Mouse (Mus musculus): ENCODE data around the gene Pip4k2c. TPM values are rescaled to one million over a fixed set of nuclear protein-coding genes. Genes with fewer than 3 reads are reported as not detected.

Gene Pip4k2c
- polyA plus RNA-seq, 1 experiment from 2014 or later, result 18.4 TPM

DNA sequence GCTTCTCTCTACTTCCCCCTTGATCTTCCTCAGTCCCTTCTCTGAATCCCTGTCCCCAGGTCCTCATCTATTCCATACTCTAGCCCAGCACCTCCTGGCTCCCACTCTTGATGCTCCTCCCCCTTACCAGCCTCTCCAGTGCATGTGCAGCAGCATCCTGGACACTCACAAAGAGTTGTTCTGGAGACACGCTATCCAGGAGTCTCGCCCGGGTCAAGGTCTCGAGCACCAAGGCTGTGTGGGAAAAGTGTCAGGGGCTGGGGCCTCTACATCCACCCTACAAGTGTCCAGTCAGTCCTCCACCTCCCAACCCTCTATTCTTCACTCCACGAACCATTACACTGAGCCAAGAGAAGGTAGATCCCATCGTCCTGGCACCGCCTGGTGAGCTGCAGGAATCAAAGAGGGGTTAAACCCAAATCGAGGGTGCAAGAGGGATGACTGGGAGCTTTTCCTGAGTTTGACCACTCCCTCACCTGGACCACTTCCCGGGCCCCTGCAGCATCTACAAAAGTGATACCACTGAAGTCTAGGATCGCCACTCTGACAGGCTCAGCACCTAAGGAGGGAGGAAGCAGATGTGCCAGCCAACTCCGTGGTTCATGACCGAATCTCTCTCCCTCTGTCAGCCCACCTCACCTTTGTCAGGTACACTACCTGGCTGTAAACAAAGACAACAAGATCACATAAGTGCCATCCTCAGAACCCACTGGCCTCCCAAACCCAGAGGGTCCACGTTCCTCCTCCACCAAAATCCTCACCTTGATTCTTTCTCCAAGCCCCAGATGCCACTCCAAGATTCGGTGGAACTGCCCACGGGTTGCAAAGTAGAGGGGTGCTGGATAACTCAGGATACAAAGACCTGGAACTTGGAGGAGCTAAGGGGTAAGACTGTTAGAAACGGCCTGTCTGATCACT lies 38.0 kb downstream of the Pip4k2c start:
- no peak overlapping the region for H3K4me3 ChIP-seq (ENCODE audit: low read depth, low read length)
- no peaks in the 10 kb centered on the region for H3K9me3 ChIP-seq (replicated peaks; ENCODE audit: control insufficient read depth, low read length, poor library complexity, severe bottlenecking)
- H3K4me2 ChIP-seq (ENCODE audit: low read length), result no peak overlapping the region
- no peak for ATAC-seq
- H3K27me3 ChIP-seq (ENCODE audit: control insufficient read depth, insufficient read depth, low read depth, low read length), result peaks cover 37% of the 10 kb centered on the region
- no peak overlapping the region for H3K27ac ChIP-seq (ENCODE audit: low read length)
- H3K4me1 ChIP-seq (ENCODE audit: control insufficient read depth, insufficient read depth, low read length), result peaks cover 15% of the 10 kb centered on the region
- no peak overlapping the region for H3K9ac ChIP-seq (ENCODE audit: low read depth, low read length)
- H3K36me3 ChIP-seq (ENCODE audit: control insufficient read depth, insufficient read depth, low read length), result peaks cover 10% of the 10 kb centered on the region; the same call in 1 of the 2 replicates
- WGBS, result 87% methylated on average over 16 of the region's 16 CpGs

DNA sequence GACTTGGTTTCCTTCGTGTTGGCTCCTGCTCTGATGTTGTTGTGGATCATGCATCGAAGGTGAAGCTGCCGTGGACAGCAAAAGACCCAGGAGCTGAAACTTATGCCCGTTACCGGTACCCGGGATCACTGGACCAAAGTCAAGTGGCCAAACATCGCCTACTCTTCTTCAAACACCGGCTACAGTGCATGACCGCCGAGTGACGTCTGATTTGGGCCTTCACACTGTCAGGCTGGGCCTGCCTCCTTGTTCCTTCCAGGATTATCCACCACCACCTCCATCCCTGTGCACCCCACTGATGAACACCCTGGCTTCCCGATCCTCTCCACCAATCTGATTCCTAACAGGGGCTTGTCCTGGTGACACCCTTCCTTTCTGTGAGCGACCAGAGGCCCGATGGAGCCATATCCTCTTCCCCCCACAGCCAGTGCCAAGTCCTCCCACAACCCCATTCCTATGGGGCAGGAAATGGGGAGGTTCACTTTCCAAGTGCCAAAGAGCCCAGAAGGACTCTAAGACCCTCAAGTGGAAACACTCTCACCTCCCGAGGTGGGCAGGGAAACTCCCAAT lies 39.7 kb downstream of the Pip4k2c start:
- Histone ChIP-seq H3K4me2 (ENCODE audit: low read length) (no peak overlapping the region), H3K4me3 (ENCODE audit: low read depth, low read length) (no peak overlapping the region), H3K27me3 (ENCODE audit: control insufficient read depth, insufficient read depth, low read depth, low read length) (peaks cover 25% of the 10 kb centered on the region), H3K9me3 (replicated peaks; ENCODE audit: control insufficient read depth, low read length, poor library complexity, severe bottlenecking) (no peaks in the 10 kb centered on the region), H3K4me1 (ENCODE audit: control insufficient read depth, insufficient read depth, low read length) (peaks cover 21% of the 10 kb centered on the region), H3K27ac (ENCODE audit: low read length) (no peak overlapping the region), H3K36me3 (ENCODE audit: control insufficient read depth, insufficient read depth, low read length) (peaks cover 10% of the 10 kb centered on the region; the same call in 1 of the 2 replicates), H3K9ac (ENCODE audit: low read depth, low read length) (no peak overlapping the region)
- no peak for ATAC-seq
- WGBS, result 88% methylated on average over 15 of the region's 15 CpGs

DNA sequence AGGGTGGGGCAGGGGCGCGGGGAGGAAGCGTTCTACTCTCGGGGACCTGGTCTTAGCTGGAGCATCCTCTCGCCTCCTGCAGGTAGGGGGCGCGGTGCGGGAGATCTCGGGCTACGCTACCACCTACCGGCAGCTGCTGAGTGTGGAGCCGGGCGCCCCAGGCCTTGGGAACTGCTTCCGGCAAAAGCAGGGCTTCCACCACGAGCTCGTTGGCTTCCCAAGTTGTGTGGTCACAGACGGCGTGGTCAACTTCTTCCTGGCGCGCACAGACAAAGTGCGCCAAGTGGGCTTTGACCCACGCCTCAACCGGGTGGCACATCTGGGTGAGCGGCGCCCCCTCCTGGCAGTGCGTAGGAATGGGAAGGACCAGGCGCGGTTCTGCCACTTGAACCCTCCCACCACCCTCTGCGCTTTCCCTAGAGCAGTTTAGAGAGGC lies 40.5 kb downstream of the Pip4k2c start:
- Histone ChIP-seq H3K4me3 (ENCODE audit: low read depth, low read length) (peak overlapping the region; percentile 9), H3K9ac (ENCODE audit: low read depth, low read length) (no peak overlapping the region), H3K4me1 (ENCODE audit: control insufficient read depth, insufficient read depth, low read length) (peaks cover 21% of the 10 kb centered on the region), H3K4me2 (ENCODE audit: low read length) (peak overlapping the region; percentile 39), H3K27ac (ENCODE audit: low read length) (no peak overlapping the region), H3K9me3 (replicated peaks; ENCODE audit: control insufficient read depth, low read length, poor library complexity, severe bottlenecking) (no peaks in the 10 kb centered on the region), H3K27me3 (ENCODE audit: control insufficient read depth, insufficient read depth, low read depth, low read length) (peaks cover 17% of the 10 kb centered on the region), H3K36me3 (ENCODE audit: control insufficient read depth, insufficient read depth, low read length) (peaks cover 10% of the 10 kb centered on the region; the same call in 1 of the 2 replicates)
- ATAC-seq, result 0 out of 2 replicates have a peak, but pooled peaks have one; percentile 19
- 2% methylated on average over 29 of the region's 29 CpGs for WGBS

DNA sequence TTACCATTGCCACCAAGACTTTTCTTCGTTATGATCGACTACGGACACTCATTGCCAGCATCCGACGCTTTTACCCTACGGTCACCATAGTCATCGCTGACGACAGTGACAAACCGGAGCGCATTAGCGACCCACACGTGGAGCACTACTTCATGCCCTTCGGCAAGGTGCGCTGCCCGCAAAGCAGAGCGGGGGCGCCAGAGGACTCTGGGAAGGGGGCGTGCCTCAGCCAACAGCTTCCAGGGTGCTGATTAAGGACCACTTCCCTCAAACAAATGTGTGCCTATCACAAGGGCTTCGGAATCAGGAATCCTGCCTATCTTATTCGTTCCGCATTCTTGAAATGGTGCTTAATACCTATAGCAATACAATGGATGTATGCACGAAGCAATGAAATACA lies 41.4 kb downstream of the Pip4k2c start:
- Histone ChIP-seq H3K4me3 (ENCODE audit: low read depth, low read length) (no peak overlapping the region), H3K4me2 (ENCODE audit: low read length) (peak overlapping the region; percentile 39), H3K9me3 (replicated peaks; ENCODE audit: control insufficient read depth, low read length, poor library complexity, severe bottlenecking) (no peaks in the 10 kb centered on the region), H3K27me3 (ENCODE audit: control insufficient read depth, insufficient read depth, low read depth, low read length) (peaks cover 13% of the 10 kb centered on the region), H3K27ac (ENCODE audit: low read length) (no peak overlapping the region), H3K9ac (ENCODE audit: low read depth, low read length) (no peak overlapping the region), H3K4me1 (ENCODE audit: control insufficient read depth, insufficient read depth, low read length) (peaks cover 21% of the 10 kb centered on the region), H3K36me3 (ENCODE audit: control insufficient read depth, insufficient read depth, low read length) (peaks cover 10% of the 10 kb centered on the region; the same call in 1 of the 2 replicates)
- 7% methylated on average over 22 of the region's 22 CpGs for WGBS
- no peak for ATAC-seq

DNA sequence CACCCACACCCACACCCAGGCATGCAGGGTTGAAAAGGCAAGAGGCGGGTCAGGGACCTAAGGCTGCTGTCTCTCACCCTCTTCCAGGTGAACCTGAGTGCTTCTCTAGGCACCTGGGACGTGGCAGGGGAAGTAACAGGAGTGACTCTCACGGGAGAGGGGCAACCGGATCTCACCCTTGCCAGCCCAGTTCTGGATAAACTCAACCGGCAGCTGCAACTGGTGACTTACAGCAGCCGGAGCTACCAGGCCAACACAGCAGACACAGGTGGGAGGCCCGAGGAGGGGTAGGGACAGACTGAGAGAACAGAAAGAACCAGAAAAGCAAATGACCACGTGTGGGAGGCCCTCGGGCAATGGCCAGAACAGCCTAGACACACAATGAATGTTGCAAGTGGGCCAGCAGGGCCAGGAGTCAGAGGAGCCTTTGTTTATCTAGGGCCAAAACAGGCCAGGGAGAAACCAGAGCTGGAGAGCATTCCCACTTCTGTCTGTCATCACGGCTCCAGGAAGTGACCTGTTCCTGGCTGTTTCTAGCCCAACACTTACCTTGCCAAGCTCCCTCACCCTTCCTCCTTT lies 43.7 kb downstream of the Pip4k2c start:
- Histone ChIP-seq H3K9ac (ENCODE audit: low read depth, low read length) (no peak overlapping the region), H3K27ac (ENCODE audit: low read length) (no peak overlapping the region), H3K36me3 (ENCODE audit: control insufficient read depth, insufficient read depth, low read length) (peaks cover 10% of the 10 kb centered on the region; the same call in 1 of the 2 replicates), H3K4me1 (ENCODE audit: control insufficient read depth, insufficient read depth, low read length) (peaks cover 21% of the 10 kb centered on the region), H3K9me3 (replicated peaks; ENCODE audit: control insufficient read depth, low read length, poor library complexity, severe bottlenecking) (no peaks in the 10 kb centered on the region), H3K4me3 (ENCODE audit: low read depth, low read length) (no peak overlapping the region), H3K4me2 (ENCODE audit: low read length) (peak overlapping the region; percentile 3; the same call in 1 of the 2 replicates), H3K27me3 (ENCODE audit: control insufficient read depth, insufficient read depth, low read depth, low read length) (peaks cover 13% of the 10 kb centered on the region)
- WGBS, result 58% methylated on average over 10 of the region's 10 CpGs
- no peak for ATAC-seq

DNA sequence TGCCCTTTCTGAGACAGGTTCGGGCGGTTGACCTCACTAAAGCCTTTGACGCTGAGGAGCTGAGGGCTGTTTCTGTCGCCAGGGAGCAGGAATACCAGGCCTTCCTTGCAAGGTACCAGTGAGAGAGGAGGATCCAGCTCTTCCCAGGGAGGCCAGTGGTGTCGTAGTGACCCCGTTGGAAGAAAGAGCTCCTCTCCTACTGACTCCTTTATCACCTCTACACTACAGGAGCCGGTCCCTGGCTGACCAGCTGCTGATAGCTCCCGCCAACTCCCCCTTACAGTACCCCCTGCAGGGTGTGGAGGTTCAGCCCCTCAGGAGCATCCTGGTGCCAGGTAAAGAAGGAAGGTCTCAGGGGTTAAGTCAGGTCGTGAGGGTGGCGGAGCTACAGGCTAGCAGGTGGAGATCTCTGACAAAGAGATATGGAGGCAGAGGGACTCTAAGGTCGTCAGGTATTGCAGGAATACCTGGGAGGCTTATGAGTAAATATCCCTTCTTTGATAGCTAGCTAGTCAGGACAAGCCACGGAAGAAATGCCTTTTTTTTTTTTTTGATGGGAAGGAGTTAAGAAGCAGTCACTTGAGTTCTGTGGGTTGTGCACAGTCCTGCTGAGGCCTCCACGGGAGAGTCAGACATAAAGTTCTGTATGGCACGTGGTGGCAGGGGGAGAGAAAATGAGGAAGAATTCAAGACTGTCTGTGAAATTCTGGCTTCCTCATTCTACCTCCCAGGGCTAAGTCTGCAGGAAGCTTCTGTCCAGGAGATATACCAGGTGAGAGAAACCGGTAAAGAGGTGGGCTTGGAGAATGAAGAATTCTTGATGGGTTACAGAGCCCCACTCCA lies 44.4 kb downstream of the Pip4k2c start:
- H3K27me3 ChIP-seq (ENCODE audit: control insufficient read depth, insufficient read depth, low read depth, low read length), result peaks cover 11% of the 10 kb centered on the region
- peaks cover 21% of the 10 kb centered on the region for H3K4me1 ChIP-seq (ENCODE audit: control insufficient read depth, insufficient read depth, low read length)
- WGBS, result 22% methylated on average over 15 of the region's 15 CpGs

DNA sequence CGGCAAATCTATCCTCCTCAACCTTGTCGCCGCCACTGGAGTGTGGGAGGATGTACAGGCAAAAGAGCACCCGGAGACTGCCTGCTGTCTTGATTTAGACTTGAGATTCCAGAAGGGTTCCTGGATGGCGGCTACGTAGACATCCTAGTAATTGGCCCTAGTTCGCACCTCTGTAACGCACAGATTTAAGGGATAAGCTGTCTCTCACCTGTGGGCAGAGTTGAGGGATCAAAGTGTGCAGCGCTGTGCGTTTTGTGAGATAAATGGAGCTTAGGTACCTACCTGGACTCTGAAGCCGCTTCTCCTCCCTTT lies 45.0 kb downstream of the Pip4k2c start:
- 2% methylated on average over 11 of the region's 11 CpGs for WGBS
- Histone ChIP-seq H3K27ac (ENCODE audit: low read length) (peak overlapping the region; percentile 95), H3K9me3 (replicated peaks; ENCODE audit: control insufficient read depth, low read length, poor library complexity, severe bottlenecking) (no peaks in the 10 kb centered on the region), H3K4me1 (ENCODE audit: control insufficient read depth, insufficient read depth, low read length) (peaks cover 21% of the 10 kb centered on the region), H3K4me2 (ENCODE audit: low read length) (peak overlapping the region; percentile 75), H3K36me3 (ENCODE audit: control insufficient read depth, insufficient read depth, low read length) (no peaks in the 10 kb centered on the region; the same call in 1 of the 2 replicates), H3K9ac (ENCODE audit: low read depth, low read length) (peak overlapping the region; percentile 94), H3K4me3 (ENCODE audit: low read depth, low read length) (peak overlapping the region; percentile 89), H3K27me3 (ENCODE audit: control insufficient read depth, insufficient read depth, low read depth, low read length) (peaks cover 8% of the 10 kb centered on the region)
- 0 out of 2 replicates have a peak, but pooled peaks have one; percentile 11 for ATAC-seq

More for the DNA sequence above, 44.4 kb downstream of the Pip4k2c start:
- peak overlapping the region; percentile 89 for H3K4me3 ChIP-seq (ENCODE audit: low read depth, low read length)
- H3K36me3 ChIP-seq (ENCODE audit: control insufficient read depth, insufficient read depth, low read length), result peaks cover 6% of the 10 kb centered on the region; the same call in 1 of the 2 replicates
- H3K9ac ChIP-seq (ENCODE audit: low read depth, low read length), result peak overlapping the region; percentile 94
- H3K9me3 ChIP-seq (replicated peaks; ENCODE audit: control insufficient read depth, low read length, poor library complexity, severe bottlenecking), result no peaks in the 10 kb centered on the region
- H3K4me2 ChIP-seq (ENCODE audit: low read length), result peak overlapping the region; percentile 75
- H3K27ac ChIP-seq (ENCODE audit: low read length), result peak overlapping the region; percentile 95
- ATAC-seq, result no peak

DNA sequence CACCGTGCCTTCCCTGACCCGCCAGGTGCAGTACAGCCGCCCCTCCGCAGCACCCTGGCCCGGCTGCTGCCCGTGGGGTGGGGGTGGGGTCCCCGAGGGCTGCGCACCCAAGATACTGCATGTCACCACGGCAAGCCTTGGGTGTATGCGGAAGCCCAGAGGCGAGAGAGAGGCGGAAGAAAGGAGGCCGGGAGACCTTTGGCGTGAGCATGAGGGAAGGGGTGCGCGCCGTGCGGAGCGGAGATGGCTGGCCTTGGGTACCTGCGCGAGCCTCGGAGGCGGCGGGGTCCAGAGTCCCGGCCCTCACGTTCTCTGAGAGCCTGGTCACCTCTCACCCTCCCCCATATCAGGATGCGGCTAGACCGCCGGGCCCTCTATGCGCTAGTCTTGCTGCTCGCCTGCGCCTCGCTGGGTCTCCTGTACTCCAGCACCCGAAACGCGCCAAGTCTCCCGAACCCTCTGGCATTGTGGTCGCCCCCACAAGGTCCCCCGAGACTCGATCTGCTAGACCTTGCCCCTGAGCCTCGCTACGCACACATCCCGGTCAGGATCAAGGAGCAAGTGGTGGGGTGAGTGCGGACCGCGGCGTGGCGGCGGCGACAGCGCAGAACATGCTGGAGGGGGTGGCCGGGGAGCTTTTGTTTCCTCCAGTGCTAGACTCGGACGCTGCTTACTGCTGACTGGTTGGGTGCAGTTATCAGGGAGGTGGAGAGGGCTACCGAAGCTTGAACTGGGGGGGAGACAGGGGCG lies 45.6 kb downstream of the Pip4k2c start:
- peaks cover 21% of the 10 kb centered on the region for H3K4me1 ChIP-seq (ENCODE audit: control insufficient read depth, insufficient read depth, low read length)
- H3K9ac ChIP-seq (ENCODE audit: low read depth, low read length), result peak overlapping the region; percentile 94
- peak overlapping the region; percentile 89 for H3K4me3 ChIP-seq (ENCODE audit: low read depth, low read length)
- H3K27me3 ChIP-seq (ENCODE audit: control insufficient read depth, insufficient read depth, low read depth, low read length), result peaks cover 8% of the 10 kb centered on the region
- H3K27ac ChIP-seq (ENCODE audit: low read length), result peak overlapping the region; percentile 95
- WGBS, result under 1% methylated on average over 48 of the region's 56 CpGs
- ATAC-seq, result peak; percentile 59
- peak overlapping the region; percentile 75 for H3K4me2 ChIP-seq (ENCODE audit: low read length)
- no peaks in the 10 kb centered on the region for H3K36me3 ChIP-seq (ENCODE audit: control insufficient read depth, insufficient read depth, low read length)
- H3K9me3 ChIP-seq (replicated peaks; ENCODE audit: control insufficient read depth, low read length, poor library complexity, severe bottlenecking), result no peaks in the 10 kb centered on the region

All from midbrain, embryonic 16.5 days (tissue).